Mouse (Mus musculus) B cell, adult 62 days (primary cell): ENCODE results near the gene Ufd1. TPM values are rescaled to one million over a fixed set of nuclear protein-coding genes. Genes with fewer than 3 reads are reported as not detected.

Experiments
- total RNA-seq: library from RNA; stranded (reverse); gene quantifications from 4 replicates; pipeline ENCODE4 v1.2.4, GENCODE M21; 2023

The Ufd1 gene
- total RNA-seq = 86.6 to 109 TPM (median 87.3 TPM) in 4 replicates

GRCm38 (mm10) chr16:18811468-18812384 lies at the start of gene Ufd1, which contains the start of gene Cdc45:
Gene Ufd1 (plus strand): TSS chr16:18811779.
Gene Cdc45 (minus strand): TSS chr16:18811987.

GRCm38 (mm10) chr16:18776556-18777100 lies 35.0 kb upstream of the Ufd1 start, which contains the start of gene Cldn5:
Gene Cldn5 (plus strand): TSS chr16:18776847.

GRCm38 (mm10) chr16:18836468-18837208 lies 25.1 kb downstream of the Ufd1 start, which contains the start of the genes 2510002D24Rik and Gm28539:
Gene 2510002D24Rik (plus strand): TSS chr16:18836578.
Gene Gm28539 (plus strand): TSS chr16:18836584.

GRCm38 (mm10) chr16:18876442-18877308 lies 65.1 kb downstream of the Ufd1 start, which contains the start of the genes Mrpl40 and Hira:
Gene Mrpl40 (minus strand): TSS chr16:18876862.
Gene Hira (plus strand): TSS chr16:18877037.

Other genes with a start within 250 kb of the Ufd1 start
- not detected in 4 replicates for gene Tbx1, start 221.1 kb upstream of the Ufd1 start, total RNA-seq
- gene Gp1bb, start 189.4 kb upstream of the Ufd1 start, total RNA-seq = not detected in 4 replicates
- not detected in 4 replicates for gene Gm49601, start 185.4 kb upstream of the Ufd1 start, total RNA-seq
- gene Sept5, start 181.8 kb upstream of the Ufd1 start, total RNA-seq = not detected in 4 replicates
- not detected in 4 replicates for gene Cldn5, start 34.9 kb upstream of the Ufd1 start, total RNA-seq
- gene Cdc45, start 208 bp downstream of the Ufd1 start, total RNA-seq = 3.7 to 5.3 TPM (median 4.0 TPM) in 4 replicates
- 36.8 to 42.0 TPM (median 41.6 TPM) in 4 replicates for gene 2510002D24Rik, start 24.8 kb downstream of the Ufd1 start, total RNA-seq
- 2.8 to 6.4 TPM (median 3.2 TPM) in 3 of 4 replicates, not detected in the other for gene Gm28539, start 24.8 kb downstream of the Ufd1 start, total RNA-seq
- gene Mrpl40, start 65.1 kb downstream of the Ufd1 start, total RNA-seq = 31.7 to 38.1 TPM (median 33.3 TPM) in 4 replicates
- 68.8 to 83.8 TPM (median 76.4 TPM) in 4 replicates for gene Hira, start 65.3 kb downstream of the Ufd1 start, total RNA-seq